Mouse (Mus musculus): ENCODE results near the gene D1Pas1.

D1Pas1 gene

DNA sequence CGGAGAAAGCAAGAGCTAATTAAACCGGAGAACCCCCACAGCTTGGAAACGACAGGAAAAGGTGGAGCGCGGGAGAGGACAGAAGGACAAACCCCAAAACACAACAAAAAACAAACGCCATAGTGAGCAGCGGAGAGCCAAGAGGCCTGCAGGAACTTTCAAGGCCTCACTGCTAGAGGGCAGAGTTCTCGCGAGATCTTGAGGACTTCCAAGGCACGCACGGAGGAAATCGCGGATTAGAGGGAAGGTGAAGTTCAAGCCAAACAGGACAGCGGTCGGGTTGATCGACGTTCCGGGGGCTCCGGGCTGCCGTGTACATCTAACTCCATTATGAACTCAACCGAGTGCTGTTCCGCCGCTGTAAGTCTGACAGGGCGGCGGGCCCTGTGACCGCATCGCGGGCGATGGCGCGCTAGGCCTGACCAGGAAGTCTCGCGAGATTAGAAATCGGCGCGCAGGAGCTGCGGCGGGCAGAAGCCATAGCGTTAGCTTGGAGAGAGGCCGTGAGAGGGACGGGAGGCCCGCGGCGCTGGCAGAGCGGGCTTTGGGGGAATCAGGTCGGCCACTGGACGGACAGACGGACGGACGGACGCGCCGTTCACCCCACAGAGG lies at the start of gene D1Pas1:
Gene D1Pas1 (plus strand): TSS at position 216 of the 612 bp plus-strand sequence.
- no peak for DNase-seq (ENCODE audit: low spot score in 2 of 2)

DNA sequence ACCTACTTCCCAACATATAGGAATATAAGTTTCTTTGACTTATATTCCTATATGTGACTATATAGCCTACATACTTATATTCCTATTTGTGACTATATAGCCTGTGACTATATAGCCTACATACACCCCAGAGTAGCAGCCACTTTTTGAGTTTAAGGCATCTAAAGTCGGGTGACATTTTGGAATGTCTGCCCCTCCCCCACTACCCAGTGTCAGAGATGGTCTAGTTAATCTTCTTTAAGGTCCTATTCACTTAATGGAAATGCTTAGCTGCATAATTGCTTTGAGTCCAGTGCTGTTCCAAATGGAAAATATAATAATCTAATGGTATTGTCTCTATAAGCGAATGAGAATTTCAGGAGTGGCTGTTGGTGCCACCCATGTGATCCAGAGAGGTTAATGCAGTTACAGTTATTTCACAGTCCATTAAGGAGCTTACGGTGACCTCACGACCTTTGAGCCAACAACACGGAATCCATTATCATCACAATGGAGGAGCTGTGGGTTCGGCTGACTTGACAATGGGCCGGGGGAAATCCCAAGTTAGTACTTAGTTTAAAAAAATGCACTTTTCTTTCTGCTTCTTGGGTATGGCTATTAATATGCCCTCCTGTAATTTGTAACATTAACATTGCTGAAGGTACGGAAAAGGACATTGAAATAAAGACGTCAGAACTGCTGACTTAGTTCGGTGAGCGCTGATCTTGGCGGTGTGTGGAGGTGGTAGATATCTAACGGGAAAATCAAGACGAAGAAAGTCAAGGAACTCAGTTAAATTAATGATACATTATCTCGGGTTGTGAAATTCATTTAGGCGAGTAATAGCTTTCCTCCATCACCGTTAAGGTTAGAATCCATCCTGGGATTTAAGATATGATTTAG lies 44.5 kb upstream of the D1Pas1 start:
- DNase-seq (ENCODE audit: low spot score in 2 of 2), result no peak

DNA sequence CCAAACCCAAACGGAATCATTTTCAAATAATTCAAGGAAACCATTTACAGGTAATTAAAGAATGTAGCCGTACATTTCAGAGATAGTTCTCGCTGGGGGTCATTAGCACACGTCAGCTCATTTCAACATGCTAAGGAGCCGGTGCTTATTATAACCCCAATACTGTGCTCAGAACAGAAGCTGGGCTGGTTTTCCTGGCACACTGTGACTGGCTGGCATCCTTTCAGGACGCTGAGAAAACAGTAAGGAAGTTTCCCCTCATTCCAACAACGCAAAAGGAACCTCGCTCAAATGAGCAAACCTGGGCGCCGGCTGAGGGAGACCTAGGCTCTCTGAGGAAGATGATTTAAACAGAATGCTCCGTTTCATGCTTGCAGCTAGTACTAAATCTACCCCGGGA lies 43.2 kb upstream of the D1Pas1 start:
- peak in 1 of 2 experiments; percentile 3 for DNase-seq (ENCODE audit: low spot score in 2 of 2)

DNA sequence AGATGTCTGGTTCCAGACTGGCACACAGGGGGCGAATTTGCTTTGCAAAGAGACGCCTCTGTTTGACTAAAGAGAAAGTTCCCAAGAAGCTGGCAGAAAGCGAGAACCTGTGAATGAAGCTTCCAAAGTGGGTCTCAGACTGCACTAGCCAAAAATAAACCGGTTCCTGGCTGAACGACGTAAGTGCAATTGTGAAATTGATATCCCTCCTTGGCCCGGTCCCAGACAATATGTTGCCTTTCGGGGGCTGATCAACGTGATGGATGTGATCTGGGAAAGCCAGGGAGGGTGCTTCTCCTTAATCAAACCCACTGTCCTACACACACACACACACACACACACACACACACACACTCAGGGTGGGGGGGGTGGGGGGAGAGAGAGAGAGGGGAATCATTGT lies 41.8 kb upstream of the D1Pas1 start:
- DNase-seq (ENCODE audit: low spot score in 2 of 2), result peak in 1 of 2 experiments; percentile 3

DNA sequence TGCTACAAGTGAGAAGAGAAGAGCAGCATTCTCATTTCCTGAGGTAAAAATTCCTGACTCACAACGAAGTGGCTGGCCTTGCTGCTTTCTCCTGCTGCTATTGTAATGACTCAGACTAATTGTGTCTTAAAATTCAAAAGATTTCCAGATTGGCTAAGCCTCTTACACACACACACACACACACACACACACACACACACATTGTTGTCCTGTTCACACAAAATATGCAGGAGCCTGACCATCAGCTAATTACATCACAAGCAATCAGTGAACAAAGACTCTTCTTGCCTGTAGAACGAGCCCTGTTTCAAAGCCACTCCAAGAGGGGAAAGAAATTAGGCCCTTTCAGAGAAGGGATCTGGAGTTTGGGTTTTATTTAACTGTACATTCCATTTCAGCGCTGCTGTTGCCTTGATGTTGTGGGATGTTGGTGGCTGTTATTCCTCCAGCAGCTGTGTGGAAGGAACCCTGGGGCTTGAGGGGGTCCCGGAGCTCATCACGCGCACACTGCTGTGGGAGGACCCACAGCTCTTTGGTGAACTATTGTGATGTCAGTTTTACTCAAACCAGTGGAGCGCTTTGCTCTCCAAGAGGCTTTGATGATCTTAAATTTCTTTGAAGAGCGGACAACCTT lies 40.8 kb upstream of the D1Pas1 start:
- no peak for DNase-seq (ENCODE audit: low spot score in 2 of 2)

DNA sequence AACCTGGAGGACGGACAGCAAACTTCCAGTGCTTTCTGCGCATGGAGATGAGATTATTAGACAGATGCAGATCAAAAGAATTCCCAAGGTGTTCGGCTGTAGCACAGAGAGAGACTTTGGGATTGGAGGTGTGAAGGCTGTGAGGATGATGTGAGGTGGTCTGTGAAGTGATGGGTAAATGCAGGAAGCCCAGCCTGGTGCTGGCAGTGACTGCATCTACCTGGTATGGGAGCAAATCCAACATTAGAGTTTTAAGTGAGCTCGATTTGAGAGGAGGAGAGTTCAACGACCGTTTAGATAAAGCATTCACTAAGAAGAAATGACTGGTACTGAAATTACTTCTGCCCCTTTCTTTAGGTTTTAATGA lies 40.3 kb upstream of the D1Pas1 start:
- DNase-seq (ENCODE audit: low spot score in 2 of 2), result no peak

DNA sequence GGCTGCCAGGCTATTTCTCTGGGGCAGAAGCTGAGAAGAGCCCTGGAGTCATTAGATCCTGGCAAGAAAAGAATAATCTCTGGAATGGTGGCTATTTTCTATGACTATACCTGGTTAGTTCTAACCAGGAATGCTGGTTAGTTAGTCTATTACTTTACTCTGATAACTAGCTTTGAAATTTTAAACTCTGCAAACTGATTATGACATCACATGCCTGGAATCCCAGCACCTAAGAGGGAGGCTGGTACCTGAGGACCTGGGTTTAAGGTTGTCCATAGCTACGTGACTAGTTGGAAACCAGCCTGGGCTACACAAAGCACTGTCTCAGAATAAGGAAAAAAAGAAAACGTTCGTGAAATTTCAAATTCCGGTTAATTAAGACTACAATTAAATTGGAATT lies 39.7 kb upstream of the D1Pas1 start:
- no peak for DNase-seq (ENCODE audit: low spot score in 2 of 2)

DNA sequence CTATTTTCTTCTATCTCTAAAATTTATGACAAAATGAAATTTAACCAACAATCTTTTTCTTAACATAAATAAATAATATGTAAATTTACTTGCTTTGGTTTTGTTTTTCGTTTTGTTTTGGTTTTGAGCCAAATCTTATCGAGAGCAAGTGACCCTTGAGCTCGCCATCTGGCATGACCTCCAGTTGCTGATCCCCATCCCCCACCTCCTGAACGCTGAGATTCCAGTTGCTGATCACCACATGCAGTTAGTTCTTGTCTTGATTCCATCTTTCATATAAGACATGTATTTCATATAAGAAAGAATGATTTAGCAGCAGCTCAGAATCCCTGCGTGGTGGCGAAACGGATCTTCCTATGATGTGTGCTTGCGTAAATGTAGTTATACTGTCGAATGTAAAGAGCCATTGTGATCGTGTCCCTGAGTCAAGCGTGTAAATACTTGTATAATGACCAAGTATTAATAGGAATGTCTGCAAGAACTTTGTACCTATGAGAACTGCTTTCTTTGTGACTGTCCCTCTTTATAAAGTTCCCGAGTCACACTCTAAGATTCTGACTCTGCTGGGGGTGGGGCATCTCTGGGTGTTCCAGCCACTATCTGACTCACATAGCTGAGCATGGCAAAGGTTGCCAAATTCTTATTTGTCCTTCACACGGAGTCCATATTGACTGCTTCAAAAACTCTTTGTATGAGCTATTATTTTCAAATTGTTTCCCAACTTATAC lies 36.9 kb upstream of the D1Pas1 start:
- DNase-seq (ENCODE audit: low spot score in 2 of 2), result no peak

DNA sequence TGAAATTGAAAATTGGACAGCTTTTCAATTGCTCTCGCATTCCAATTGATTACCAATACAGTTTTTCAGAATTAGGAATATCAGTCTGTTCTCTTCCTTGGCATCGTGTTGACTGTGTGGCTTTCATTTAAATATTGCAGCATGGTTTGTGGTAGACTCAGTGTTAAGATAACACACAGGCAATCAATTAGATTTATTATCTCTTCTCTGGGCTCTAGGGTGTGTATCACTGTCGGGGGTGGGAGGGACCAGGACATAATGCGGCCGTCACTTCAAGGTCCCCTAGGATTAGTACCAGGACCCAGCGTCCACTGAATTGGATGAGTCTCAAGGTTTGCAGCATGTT lies 36.4 kb upstream of the D1Pas1 start:
- no peak for DNase-seq (ENCODE audit: low spot score in 2 of 2)

DNA sequence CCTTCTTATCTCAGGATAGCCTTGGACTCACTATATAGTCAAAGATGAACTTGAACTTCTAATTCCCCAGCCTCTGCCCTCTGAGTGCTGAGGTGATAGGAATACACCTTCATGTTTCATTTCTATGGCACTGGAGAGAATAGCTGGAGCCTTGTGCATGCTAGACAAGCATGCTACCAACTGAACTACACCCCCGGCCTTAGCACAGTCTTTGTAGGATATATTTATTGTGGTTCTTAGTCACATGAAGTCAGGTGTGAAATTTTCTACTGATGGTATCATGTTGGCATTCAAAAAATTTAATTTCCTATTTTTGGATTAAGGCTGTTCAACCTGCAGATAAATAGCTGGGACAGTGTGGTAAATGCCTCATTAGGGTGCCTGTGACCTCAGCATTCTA lies 33.0 kb upstream of the D1Pas1 start:
- no peak for DNase-seq (ENCODE audit: low spot score in 2 of 2)

DNA sequence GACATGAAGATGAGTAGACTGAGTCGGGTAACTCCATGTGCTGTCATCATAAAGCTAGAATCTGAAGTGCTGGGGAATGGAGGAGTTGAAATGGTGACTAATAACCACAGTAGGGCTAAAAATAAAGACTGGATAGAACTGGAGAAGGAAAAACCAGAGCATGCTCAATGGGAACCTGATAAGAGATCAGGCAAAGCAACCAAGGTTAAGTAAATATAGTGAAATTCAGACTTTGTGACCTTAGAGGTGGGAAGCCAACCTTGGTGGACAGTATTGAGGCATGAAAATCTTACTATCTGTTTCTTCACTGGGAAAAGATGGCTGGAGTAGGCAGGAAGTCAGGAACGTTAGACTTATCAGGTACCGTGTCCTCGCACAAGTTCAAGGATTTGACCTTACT lies 14.8 kb upstream of the D1Pas1 start:
- DNase-seq (ENCODE audit: low spot score in 2 of 2), result no peak

DNA sequence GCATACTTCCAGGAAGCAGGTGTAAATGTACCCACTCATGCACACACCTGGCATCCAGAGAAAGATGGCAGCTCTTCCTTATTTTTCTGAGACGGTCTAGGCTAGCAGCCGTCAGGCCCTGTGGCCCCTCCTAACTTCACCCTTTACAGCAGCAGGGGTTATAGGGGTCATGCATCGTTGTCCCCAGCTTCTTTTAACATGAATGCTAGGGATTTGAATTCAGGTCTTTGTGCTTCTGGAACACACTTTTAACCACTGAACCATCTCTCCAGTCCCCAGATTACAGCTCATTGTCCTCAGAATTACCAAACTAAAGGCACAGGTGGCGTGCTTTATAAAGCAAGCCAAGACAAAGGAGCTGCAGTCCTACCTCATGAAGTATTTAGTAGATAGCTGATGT lies 12.6 kb upstream of the D1Pas1 start:
- DNase-seq (ENCODE audit: low spot score in 2 of 2), result no peak

DNA sequence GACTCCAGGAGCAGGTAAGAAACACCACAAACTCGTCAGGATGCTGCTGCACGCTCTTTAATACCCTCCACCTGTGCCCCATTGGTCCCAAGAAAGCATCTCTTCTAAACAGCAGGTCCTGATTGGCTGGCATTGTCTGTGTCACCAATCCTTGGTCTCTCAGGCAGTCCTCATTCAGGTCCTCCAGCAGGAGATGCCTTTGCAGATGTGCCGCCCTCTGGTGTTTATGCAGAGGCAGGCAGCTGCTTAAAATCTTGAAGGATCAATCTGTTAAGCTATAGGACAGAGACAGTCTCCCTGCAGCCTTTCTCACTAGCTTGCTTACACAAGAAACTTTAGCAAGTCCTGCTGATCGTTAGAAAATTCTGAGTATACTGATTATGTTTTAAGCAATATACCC lies 7.8 kb upstream of the D1Pas1 start:
- DNase-seq (ENCODE audit: low spot score in 2 of 2), result no peak

DNA sequence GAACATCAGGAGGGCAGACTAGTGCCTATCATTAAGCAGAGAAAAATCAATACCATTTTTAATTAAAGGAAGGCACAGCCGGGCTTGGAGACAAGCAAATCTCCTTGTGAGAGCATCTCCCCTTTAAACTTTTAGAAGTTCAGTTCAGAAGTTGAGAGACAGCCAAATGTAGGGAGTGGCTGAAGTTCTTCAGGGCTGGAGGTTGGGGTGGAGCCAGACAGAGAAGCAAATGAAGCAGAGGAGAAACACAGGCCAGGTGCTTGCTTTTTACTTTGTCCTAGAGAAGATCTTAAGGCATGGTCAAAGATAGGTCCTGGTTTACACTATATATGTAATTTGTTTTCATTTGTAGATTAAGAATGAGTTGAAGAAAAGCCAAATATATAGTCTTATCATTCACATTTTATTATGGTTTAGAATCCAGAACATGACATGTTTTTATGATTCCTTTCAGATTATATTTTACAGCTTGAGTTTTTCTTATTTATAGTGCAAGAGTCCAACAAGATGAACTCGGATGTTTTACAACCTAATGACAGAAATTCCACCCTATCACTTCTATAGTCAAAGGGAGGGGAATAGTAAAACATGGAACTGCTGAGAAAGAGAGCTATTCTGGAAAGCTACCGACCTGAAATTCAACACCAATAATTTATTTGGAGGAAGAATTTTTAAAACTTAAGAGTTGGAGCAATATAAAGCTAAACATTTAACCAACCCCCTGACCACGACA lies 2.9 kb upstream of the D1Pas1 start:
- DNase-seq (ENCODE audit: low spot score in 2 of 2), result no peak

DNA sequence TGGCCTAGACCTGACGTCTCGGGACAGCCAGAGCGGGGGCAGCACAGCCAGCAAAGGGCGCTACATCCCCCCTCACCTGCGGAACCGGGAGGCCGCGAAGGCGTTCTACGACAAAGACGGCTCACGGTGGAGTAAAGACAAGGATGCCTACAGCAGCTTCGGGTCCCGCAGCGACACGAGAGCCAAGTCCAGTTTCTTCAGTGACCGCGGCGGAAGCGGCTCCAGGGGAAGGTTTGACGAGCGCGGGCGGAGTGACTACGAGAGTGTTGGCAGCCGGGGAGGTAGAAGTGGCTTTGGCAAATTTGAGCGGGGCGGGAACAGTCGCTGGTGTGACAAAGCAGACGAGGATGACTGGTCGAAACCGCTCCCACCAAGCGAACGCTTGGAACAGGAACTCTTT lies 710 bp downstream of the D1Pas1 start:
- DNase-seq (ENCODE audit: low spot score in 2 of 2), result no peak

DNA sequence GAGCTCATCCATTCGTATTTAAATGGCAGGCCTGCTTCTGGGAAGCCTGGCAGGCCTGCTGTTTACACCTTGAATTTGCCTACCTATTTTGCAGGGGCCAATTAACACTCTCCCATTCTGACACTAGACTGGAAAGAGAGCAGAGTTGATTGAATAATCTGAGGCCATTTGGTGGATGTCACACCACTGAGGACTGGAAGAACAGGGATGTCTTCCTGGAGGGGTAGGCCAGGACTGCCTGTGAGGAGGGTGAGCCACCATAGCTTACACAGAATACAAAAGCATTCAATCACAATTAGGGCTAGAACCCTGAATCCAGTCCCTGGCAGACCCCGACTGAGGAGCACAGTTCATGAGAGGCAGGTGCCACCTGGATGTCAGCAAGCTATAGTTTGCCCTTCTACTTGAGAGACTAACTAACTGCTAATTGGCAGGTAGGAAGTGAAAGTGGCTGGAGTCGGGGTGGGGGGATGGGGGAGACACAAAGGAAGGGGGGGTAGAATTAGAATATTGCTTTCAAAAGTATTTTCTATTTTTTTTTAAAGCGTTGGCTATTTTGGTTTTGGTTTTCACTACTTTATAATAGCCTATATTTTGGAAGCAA lies 9.8 kb downstream of the D1Pas1 start:
- no peak for DNase-seq (ENCODE audit: low spot score in 2 of 2)

DNA sequence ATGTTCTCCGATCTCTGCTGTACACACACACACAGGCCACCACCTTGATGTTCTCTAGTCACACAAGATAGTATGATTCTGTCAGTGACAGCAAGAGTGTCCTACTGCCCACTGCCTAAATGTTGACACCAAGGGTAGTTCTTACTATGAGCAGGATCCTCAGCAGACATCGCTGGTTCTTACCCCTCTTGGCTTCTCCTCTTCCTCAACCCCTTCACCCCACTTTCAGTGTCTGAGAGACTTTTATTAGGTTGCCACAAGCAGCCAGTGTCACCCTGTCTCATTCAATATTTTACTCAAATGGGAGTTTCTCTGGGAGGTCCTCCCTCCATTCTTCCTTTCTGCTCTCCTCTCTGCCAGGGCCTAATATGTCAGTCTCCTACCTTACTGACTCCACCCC lies 10.6 kb downstream of the D1Pas1 start:
- DNase-seq (ENCODE audit: low spot score in 2 of 2), result no peak

DNA sequence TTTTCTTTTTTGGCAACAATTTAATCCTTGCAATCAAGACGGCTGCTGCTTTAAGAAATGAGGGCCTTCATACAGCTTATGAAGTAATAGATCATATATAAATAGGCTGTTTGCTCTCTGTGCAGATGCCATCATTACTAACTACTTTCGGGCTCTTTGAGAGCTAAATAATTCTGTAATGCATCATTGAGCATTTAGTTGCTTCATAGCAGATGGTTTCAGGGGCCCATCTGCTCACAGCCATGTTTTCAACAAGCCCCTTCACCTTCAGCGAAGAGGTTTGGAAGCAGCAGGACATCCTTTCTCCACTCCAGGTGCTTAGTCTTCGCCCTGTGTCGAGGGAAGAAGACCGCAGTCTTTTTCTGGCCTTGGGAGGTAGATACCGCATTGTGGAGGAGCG lies 12.2 kb downstream of the D1Pas1 start:
- DNase-seq (ENCODE audit: low spot score in 2 of 2), result no peak

DNA sequence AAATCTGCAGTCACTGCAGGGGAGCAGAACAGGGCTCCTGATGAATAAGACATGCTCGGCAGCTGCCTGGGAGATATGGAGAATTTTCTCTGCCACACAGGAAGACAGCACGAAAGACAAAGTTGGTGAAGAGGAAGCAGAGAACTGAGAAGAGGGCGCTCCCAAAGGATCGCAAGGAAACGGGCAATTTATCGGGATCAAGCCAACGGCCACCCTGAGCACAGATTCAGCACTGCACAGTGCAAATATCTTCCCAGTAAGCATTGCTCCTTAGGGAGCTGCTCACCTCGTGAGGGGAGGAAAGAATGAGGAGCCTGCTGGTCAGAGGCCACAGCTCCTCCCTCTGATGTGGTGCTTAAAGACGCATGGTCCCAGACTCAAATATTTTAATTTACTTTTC lies 13.3 kb downstream of the D1Pas1 start:
- DNase-seq (ENCODE audit: low spot score in 2 of 2), result no peak

DNA sequence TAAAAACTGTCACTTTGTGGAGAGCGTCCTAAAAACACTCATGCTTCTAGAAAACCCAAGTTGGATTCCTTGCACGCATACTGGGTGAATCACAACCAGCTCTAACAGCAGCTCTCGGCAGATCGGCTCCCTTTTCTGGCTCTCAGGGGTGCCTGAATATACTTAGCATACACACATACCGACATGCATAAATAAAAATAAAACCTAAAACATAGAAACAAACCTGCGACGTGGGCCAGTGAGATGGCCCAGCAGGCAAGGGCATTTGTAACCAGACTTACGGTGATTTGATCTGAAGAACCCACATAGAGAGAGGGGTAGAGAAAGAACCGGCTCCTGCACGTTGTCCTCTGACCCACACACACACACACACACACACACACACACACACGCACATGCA lies 17.9 kb downstream of the D1Pas1 start:
- no peak for DNase-seq (ENCODE audit: low spot score in 2 of 2)

DNA sequence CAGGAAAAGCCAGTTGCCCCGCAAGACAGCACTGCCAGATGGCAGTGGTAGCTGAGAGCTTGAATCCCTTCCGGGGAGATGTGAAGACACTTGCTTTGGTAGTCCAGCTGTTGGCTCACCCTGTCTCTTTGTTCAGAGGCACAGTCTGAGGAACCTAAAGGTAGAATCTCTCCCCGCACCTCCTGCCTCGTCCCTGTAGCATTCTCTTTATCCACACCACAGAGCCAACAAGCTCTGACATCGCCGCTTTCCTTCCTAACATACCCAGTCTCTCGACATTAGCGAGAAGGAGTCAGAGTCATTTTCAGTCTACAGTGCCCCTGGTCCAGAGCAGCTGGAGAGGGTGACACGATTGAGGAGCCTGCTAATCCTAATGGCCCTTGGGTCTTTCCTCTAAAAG lies 18.9 kb downstream of the D1Pas1 start:
- DNase-seq (ENCODE audit: low spot score in 2 of 2), result no peak

Data from left cerebral cortex, adult 9 months (tissue).